In genomic region chr5:46235364-46236067, GRCm38 (mm10) we compare ENCODE assay signal across 17 mouse cellular contexts.
A peak's percentile ranks its signal among the peaks of the same experiment; 100 is the strongest.
DNase-seq lines count a peak whose midpoint lies in the region; ATAC-seq and TF ChIP-seq lines count a peak whose summit lies in the region.
"Had no signal": no experiment of that assay in that cellular context is flagged by ENCODE, and none has a peak within 500 bp of the region (broad histone marks: within the 10 kb centered on the region; RNA-seq: fewer than 3 reads in every experiment).

No protein-coding gene starts in this region.

- H3K36me3 ChIP-seq in forebrain, embryonic 15.5 days = no peaks in the 10 kb centered on the region
- no peaks in the 10 kb centered on the region for H3K36me3 ChIP-seq in neural tube, embryonic 15.5 days
- H3K36me3 ChIP-seq: stomach, embryonic 15.5 days had no signal

- no peaks in the 10 kb centered on the region for H3K27me3 ChIP-seq in forebrain, embryonic 15.5 days
- H3K27me3 ChIP-seq in neural tube, embryonic 15.5 days (replicated peaks) = no peaks in the 10 kb centered on the region
- H3K27me3 ChIP-seq in cerebellum, adult 2 months (ENCODE audit: control insufficient read depth, insufficient read depth, low read length) = no peaks in the 10 kb centered on the region
- H3K27me3 ChIP-seq: stomach, embryonic 15.5 days had no signal

- no peak for TF ChIP-seq POLR2A in cerebellum, adult 2 months (IDR thresholded peaks at IDR 0.05; ENCODE audit: borderline replicate concordance, insufficient read depth, low read length)

- no peaks in the 10 kb centered on the region for H3K4me1 ChIP-seq in forebrain, embryonic 15.5 days
- H3K4me1 ChIP-seq in neural tube, embryonic 15.5 days = no peaks in the 10 kb centered on the region
- H3K4me1 ChIP-seq in cerebellum, adult 2 months (ENCODE audit: control insufficient read depth, insufficient read depth, low read length) = no peaks in the 10 kb centered on the region
- H3K4me1 ChIP-seq: stomach, embryonic 15.5 days had no signal

- H3K27ac ChIP-seq in forebrain, embryonic 15.5 days (replicated peaks) = 0 out of 2 replicates have a peak overlapping the region, but pooled peaks have one; percentile 10
- no peak overlapping the region for H3K27ac ChIP-seq in neural tube, embryonic 15.5 days (replicated peaks)
- no peak overlapping the region for H3K27ac ChIP-seq in cerebellum, adult 2 months (ENCODE audit: insufficient read depth, low read length)
- H3K27ac ChIP-seq: kidney, postnatal 0 days; macrophage; stomach, embryonic 15.5 days had no signal

- WGBS in forebrain, embryonic 15.5 days = 42% methylated on average over 5 of the region's 5 CpGs
- WGBS in neural tube, embryonic 15.5 days = 50% methylated on average over 5 of the region's 5 CpGs
- WGBS in cerebellum, adult 2 months = 63% methylated on average over 5 of the region's 5 CpGs

- H3K9ac ChIP-seq in forebrain, embryonic 15.5 days (replicated peaks) = no peak overlapping the region
- H3K9ac ChIP-seq in neural tube, embryonic 15.5 days (replicated peaks) = no peak overlapping the region
- H3K9ac ChIP-seq: stomach, embryonic 15.5 days had no signal

- TF ChIP-seq CTCF in cerebellum, adult 2 months (IDR thresholded peaks at IDR 0.05; ENCODE audit: borderline replicate concordance, insufficient read depth, low read depth, low read length) = no peak

- peak; percentile 13 for DNase-seq in retina, postnatal 1 day
- DNase-seq in retina, embryonic 14.5 days (ENCODE audit: low spot score) = no peak
- DNase-seq in mesoderm, embryonic 11.5 days (ENCODE audit: low read depth, low spot score) = peak; percentile 9
- DNase-seq in heart, adult 8-10 months (ENCODE audit: low spot score) = no peak
- no peak for DNase-seq in cerebellum, adult 2 months
- no peak for DNase-seq in kidney, postnatal 36 days
- DNase-seq: adrenal gland, postnatal 10 days; cerebellum, postnatal 10 days; heart, adult 18-20 months; liver; lung, adult 2 months had no signal

- no peak overlapping the region for H3K4me3 ChIP-seq in forebrain, embryonic 15.5 days
- no peak overlapping the region for H3K4me3 ChIP-seq in neural tube, embryonic 15.5 days (replicated peaks)
- H3K4me3 ChIP-seq in cerebellum, adult 2 months (replicated peaks; ENCODE audit: insufficient read depth, low read depth, low read length) = no peak overlapping the region
- H3K4me3 ChIP-seq: myocyte; stomach, embryonic 15.5 days had no signal

- peak; percentile 76 for ATAC-seq in forebrain, embryonic 15.5 days (replicated peaks)
- peak; percentile 69 for ATAC-seq in neural tube, embryonic 15.5 days (ENCODE audit: low FRiP score)

- no peak overlapping the region for H3K4me2 ChIP-seq in forebrain, embryonic 15.5 days (replicated peaks)
- H3K4me2 ChIP-seq in neural tube, embryonic 15.5 days = no peak overlapping the region
- H3K4me2 ChIP-seq: stomach, embryonic 15.5 days had no signal

- no peaks in the 10 kb centered on the region for H3K9me3 ChIP-seq in forebrain, embryonic 15.5 days
- no peaks in the 10 kb centered on the region for H3K9me3 ChIP-seq in neural tube, embryonic 15.5 days (replicated peaks)
- H3K9me3 ChIP-seq: stomach, embryonic 15.5 days had no signal

Comparison
In these comparisons a context has a peak if more than half of its experiments do, and no peak if none do; other contexts are left out.
1. DNase-seq: peak in retina, postnatal 1 day (single experiment) and mesoderm, embryonic 11.5 days (single experiment); none in retina, embryonic 14.5 days (single experiment), heart, adult 8-10 months (single experiment), cerebellum, adult 2 months (0 of 2) and kidney, postnatal 36 days (0 of 2).